Mouse (Mus musculus) limb, embryonic 14.5 days (tissue): ENCODE measurements at regions not wholly inside any gene's neighbourhood (a gene's known extent, or its start where the extent isn't known, plus 50 kb on each side); places are given as distances from the start of the nearest gene placed in this dataset.
"Not testable (repeated sequence)": the region's sequence is repeated elsewhere in the genome, so short reads cannot be mapped to it uniquely, and the experiment has no call there.

Source experiments
- ATAC-seq: fragments of 200-750 bp; cut with Nextera tagmentation; 2 replicates; pipeline ENCODE4 v1.8.0; 2017; ENCODE audit warnings: low read depth, moderate number of reproducible peaks, moderate TSS enrichment; ENCODE audit not compliant: low FRiP score
- DNase-seq: peaks from one replicate; pipeline ENCODE4 v3.0.0-alpha.2; 2015; ENCODE audit warnings: low spot score
- H3K27ac ChIP-seq: fragments of 300-500 bp; sonication (generic); replicated peaks from 2 replicates; pipeline ENCODE4 v1.5.1; 2014; ENCODE audit warnings: low read depth, mild to moderate bottlenecking, low read length, moderate library complexity, mixed read lengths
- H3K27me3 ChIP-seq: fragments of 300-500 bp; sonication (generic); 2 replicates; pipeline ENCODE4 v1.6.1; 2014; ENCODE audit warnings: low read length, mixed read lengths; ENCODE audit not compliant: control insufficient read depth, insufficient read depth
- H3K36me3 ChIP-seq: fragments of 300-500 bp; sonication (generic); 2 replicates; pipeline ENCODE4 v1.6.1; 2014; ENCODE audit warnings: mild to moderate bottlenecking, low read length, moderate library complexity, mixed read lengths; ENCODE audit not compliant: control insufficient read depth, insufficient read depth
- H3K4me1 ChIP-seq: fragments of 300-500 bp; sonication (generic); 2 replicates; pipeline ENCODE4 v1.6.1; 2014; ENCODE audit warnings: antibody characterized with exemption, low read length, mixed read lengths; ENCODE audit not compliant: control insufficient read depth, insufficient read depth
- H3K4me2 ChIP-seq: fragments of 300-500 bp; sonication (generic); replicated peaks from 2 replicates; pipeline ENCODE4 v1.6.1; 2014; ENCODE audit warnings: low read depth, mild to moderate bottlenecking, low read length, moderate library complexity; ENCODE audit not compliant: severe bottlenecking
- H3K4me3 ChIP-seq: fragments of 300-500 bp; sonication (generic); replicated peaks from 2 replicates; pipeline ENCODE4 v1.5.1; 2014; ENCODE audit warnings: low read length
- H3K9ac ChIP-seq: fragments of 300-500 bp; sonication (generic); 2 replicates; pipeline ENCODE4 v1.6.1; 2014; ENCODE audit warnings: mild to moderate bottlenecking, low read depth, low read length, moderate library complexity; ENCODE audit not compliant: severe bottlenecking
- H3K9me3 ChIP-seq: fragments of 300-500 bp; sonication (generic); 2 replicates; pipeline ENCODE4 v1.6.1; 2016; ENCODE audit warnings: low read length; ENCODE audit not compliant: control insufficient read depth
- POLR2A ChIP-seq: fragments of 200-500 bp; IDR thresholded peaks from 2 replicates; pipeline ENCODE4 v1.8.0; 2012; ENCODE audit warnings: inconsistent platforms, mild to moderate bottlenecking, moderate library complexity, borderline replicate concordance; ENCODE audit not compliant: insufficient read depth, insufficient read length; ENCODE audit errors: extremely low read depth
- WGBS: fragments of 180-500 bp; shearing (Covaris S2); extraction: QIAGEN DNeasy Blood & Tissue Kit; methylation state at CpG from one replicate; pipeline ENCODE4 v1.1.7; 2014; 5-methylcytosine and 5-hydroxymethylcytosine counted together

- no peak for TF ChIP-seq POLR2A
Observed at GRCm38 (mm10) chr6:10803383-10803782, 1103.9 kb downstream of the Ndufa4 start.

GRCm38 (mm10) chr6:10758620-10759311 lies 1148.5 kb downstream of the Ndufa4 start:
- WGBS, result 40% methylated on average over 1 of the region's 1 CpGs

More at GRCm38 (mm10) chr6:10803383-10803782, 1103.9 kb downstream of the Ndufa4 start:
- DNase-seq (no peak), ATAC-seq (no peak)
- H3K9me3 ChIP-seq, result no peaks in the 10 kb centered on the region
- H3K4me3 ChIP-seq, result no peak overlapping the region
- no peak overlapping the region for H3K27ac ChIP-seq
- H3K4me2 ChIP-seq, result no peak overlapping the region
- no peaks in the 10 kb centered on the region for H3K27me3 ChIP-seq
- H3K36me3 ChIP-seq, result no peaks in the 10 kb centered on the region
- no peaks in the 10 kb centered on the region for H3K4me1 ChIP-seq
- WGBS, result 68% methylated on average over 1 of the region's 1 CpGs
- no peak overlapping the region for H3K9ac ChIP-seq

DNA sequence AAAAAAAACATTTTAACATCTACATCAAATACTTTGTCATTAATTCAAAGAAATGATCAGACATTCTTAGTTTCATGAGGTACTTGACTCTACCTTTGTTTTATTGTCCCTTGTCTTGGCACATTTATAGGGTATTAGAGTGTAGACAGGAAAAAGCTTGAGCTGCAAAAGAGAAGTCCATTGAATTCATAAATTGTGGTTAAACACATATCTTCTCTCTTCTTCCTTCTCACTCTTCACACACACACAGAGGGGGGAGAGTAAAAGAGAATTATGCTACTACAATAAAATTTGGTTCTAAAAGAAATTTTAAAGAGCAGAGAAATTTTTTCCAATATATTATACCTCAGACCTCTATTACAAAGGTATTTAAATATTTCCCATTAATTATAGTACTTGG lies 1149.2 kb downstream of the Ndufa4 start:
- H3K4me3 ChIP-seq, result no peak overlapping the region
- H3K4me2 ChIP-seq, result no peak overlapping the region
- TF ChIP-seq POLR2A, result no peak
- ATAC-seq (no peak), DNase-seq (no peak)
- H3K4me1 ChIP-seq, result no peaks in the 10 kb centered on the region; the same call in 1 of the 2 replicates
- no peaks in the 10 kb centered on the region for H3K36me3 ChIP-seq
- H3K27ac ChIP-seq, result no peak overlapping the region
- no peak overlapping the region for H3K9ac ChIP-seq
- no peaks in the 10 kb centered on the region for H3K27me3 ChIP-seq
- H3K9me3 ChIP-seq, result no peaks in the 10 kb centered on the region

More at GRCm38 (mm10) chr6:10758620-10759311, 1148.5 kb downstream of the Ndufa4 start:
- Histone ChIP-seq H3K4me3 (no peak overlapping the region), H3K27me3 (no peaks in the 10 kb centered on the region), H3K27ac (no peak overlapping the region), H3K9me3 (no peaks in the 10 kb centered on the region), H3K36me3 (no peaks in the 10 kb centered on the region), H3K9ac (no peak overlapping the region), H3K4me1 (no peaks in the 10 kb centered on the region; the same call in 1 of the 2 replicates), H3K4me2 (no peak overlapping the region)
- no peak; the same call in 1 of the 2 replicates for ATAC-seq
- peak; percentile 9 for DNase-seq
- no peak for TF ChIP-seq POLR2A

DNA sequence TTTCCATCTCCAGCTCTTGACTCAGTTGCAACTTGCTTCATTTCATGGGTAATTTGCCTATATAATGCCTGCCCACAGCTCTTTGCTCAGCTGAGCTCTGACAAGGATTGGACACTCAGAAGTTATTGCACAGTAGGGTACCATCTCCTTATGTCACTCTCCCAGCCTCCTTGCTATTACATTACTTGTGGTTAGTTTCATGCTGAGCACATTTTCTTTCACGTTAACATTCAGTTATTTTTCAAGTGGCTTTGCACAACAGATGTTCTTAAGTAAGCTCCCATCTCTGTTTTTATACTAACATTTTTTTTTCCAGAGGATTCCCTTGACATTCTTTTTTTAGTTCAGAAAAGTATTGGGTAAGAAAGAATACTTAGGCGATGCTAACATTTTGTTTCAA lies 1163.2 kb downstream of the Ndufa4 start:
- no peak for DNase-seq

DNA sequence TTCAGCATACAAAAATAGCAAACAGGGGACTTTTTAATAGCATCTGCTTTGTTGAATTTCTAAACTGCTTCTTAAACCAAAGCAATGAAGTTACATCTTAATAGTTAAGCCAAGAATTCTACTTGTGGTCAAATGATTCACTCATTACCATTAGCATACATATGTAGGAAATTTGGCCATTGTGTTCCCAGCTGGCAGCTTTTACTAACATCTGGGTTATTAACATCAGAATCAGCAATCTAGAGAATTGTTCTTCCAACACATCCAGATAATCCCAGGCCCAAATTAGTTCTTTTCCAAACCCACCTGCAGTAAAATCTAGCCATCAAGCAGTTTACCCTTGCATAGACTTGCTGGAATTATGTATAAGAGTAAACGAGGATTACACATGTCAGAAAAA lies 1184.7 kb downstream of the Ndufa4 start:
- WGBS, result 66% methylated on average over 1 of the region's 1 CpGs
- no peak for ATAC-seq
- DNase-seq, result no peak

More for the DNA sequence above, 1163.2 kb downstream of the Ndufa4 start:
- H3K27me3 ChIP-seq, result no peaks in the 10 kb centered on the region
- no peak overlapping the region for H3K4me2 ChIP-seq
- no peaks in the 10 kb centered on the region for H3K4me1 ChIP-seq
- no peak for ATAC-seq
- WGBS, result 59% methylated on average over 2 of the region's 2 CpGs
- H3K27ac ChIP-seq, result no peak overlapping the region
- no peak overlapping the region for H3K9ac ChIP-seq
- no peaks in the 10 kb centered on the region for H3K9me3 ChIP-seq
- no peak for TF ChIP-seq POLR2A
- H3K4me3 ChIP-seq, result no peak overlapping the region
- H3K36me3 ChIP-seq, result no peaks in the 10 kb centered on the region

DNA sequence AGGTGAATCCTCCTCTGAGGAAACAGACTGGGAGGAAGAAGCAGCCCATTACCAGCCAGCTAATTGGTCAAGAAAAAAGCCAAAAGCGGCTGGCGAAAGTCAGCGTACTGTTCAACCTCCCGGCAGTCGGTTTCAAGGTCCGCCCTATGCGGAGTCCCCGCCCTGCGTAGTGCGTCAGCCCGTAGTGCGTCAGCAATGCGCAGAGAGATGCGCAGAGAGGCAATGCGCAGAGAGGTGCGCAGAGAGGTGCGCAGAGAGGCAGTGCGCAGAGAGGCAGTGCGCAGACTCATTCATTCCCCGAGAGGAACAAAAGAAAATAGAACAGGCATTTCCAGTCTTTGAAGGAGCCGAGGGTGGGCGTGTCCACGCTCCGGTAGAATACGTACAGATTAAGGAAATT lies 1216.8 kb downstream of the Ndufa4 start:
- H3K4me2 ChIP-seq, H3K9me3 ChIP-seq, ATAC-seq, H3K9ac ChIP-seq, H3K4me3 ChIP-seq, H3K36me3 ChIP-seq, H3K4me1 ChIP-seq, DNase-seq, H3K27ac ChIP-seq, H3K27me3 ChIP-seq: not testable (repeated sequence)
- WGBS, result 92% methylated on average over 14 of the region's 25 CpGs

More for the DNA sequence above, 1184.7 kb downstream of the Ndufa4 start:
- Histone ChIP-seq H3K27me3 (no peaks in the 10 kb centered on the region), H3K4me2 (no peak overlapping the region), H3K9ac (no peak overlapping the region), H3K4me3 (no peak overlapping the region), H3K27ac (no peak overlapping the region), H3K9me3 (no peaks in the 10 kb centered on the region), H3K4me1 (no peaks in the 10 kb centered on the region), H3K36me3 (no peaks in the 10 kb centered on the region)
- no peak for TF ChIP-seq POLR2A
